Mouse (Mus musculus) C2C12 (cell line): ENCODE measurements around the gene Tmem40. TPM values are rescaled to one million over a fixed set of nuclear protein-coding genes. Genes with fewer than 3 reads are reported as not detected.

Source experiments
- H3K27me3 ChIP-seq: one replicate; pipeline ENCODE4 v1.6.1; 2011; ENCODE audit not compliant: control insufficient read depth, insufficient read depth, insufficient read length
- H3K36me3 ChIP-seq: one replicate; pipeline ENCODE4 v1.6.1; 2011; ENCODE audit not compliant: control insufficient read depth, insufficient read depth
- H3K4me3 ChIP-seq: one replicate; pipeline ENCODE4 v1.5.1; 2011; ENCODE audit warnings: mild to moderate bottlenecking, control low read depth; ENCODE audit not compliant: poor library complexity, insufficient read depth, severe bottlenecking
- H3K79me2 ChIP-seq: one replicate; pipeline ENCODE4 v1.6.1; 2011; ENCODE audit not compliant: control insufficient read depth, insufficient read depth
- H3K79me3 ChIP-seq: one replicate; pipeline ENCODE4 v1.6.1; 2011; ENCODE audit warnings: low read depth, control low read depth
- H3ac ChIP-seq: one replicate; pipeline ENCODE3; 2011; ENCODE audit warnings: low read depth; ENCODE audit not compliant: control insufficient read depth, insufficient read length
- CEBPB ChIP-seq: IDR thresholded peaks from one replicate; pipeline ENCODE4 v1.6.1; 2011; ENCODE audit warnings: low read depth, mild to moderate bottlenecking, control low read depth, moderate library complexity
- CTCF ChIP-seq: IDR thresholded peaks from one replicate; pipeline ENCODE4 v1.5.1; 2011; ENCODE audit not compliant: control insufficient read depth, insufficient read depth, insufficient read length
- FOSL1 ChIP-seq: IDR thresholded peaks from one replicate; pipeline ENCODE4 v1.8.0; 2011; ENCODE audit warnings: mild to moderate bottlenecking, low read length; ENCODE audit not compliant: poor library complexity, insufficient read depth, severe bottlenecking
- MAX ChIP-seq: IDR thresholded peaks from one replicate; pipeline ENCODE4 v1.6.1; 2011; ENCODE audit warnings: mild to moderate bottlenecking, control low read depth
- MYOD1 ChIP-seq: IDR thresholded peaks from one replicate; pipeline ENCODE4 v1.6.1; 2011; ENCODE audit warnings: low read depth; ENCODE audit not compliant: control insufficient read depth, insufficient read length
- MYOG ChIP-seq: IDR thresholded peaks from one replicate; pipeline ENCODE4 v1.6.1; 2011; ENCODE audit not compliant: control insufficient read depth, insufficient read length; ENCODE audit errors: extremely low read depth
- USF1 ChIP-seq: IDR thresholded peaks from one replicate; pipeline ENCODE4 v1.6.1; 2011; ENCODE audit warnings: low read depth, mild to moderate bottlenecking, control low read depth, moderate library complexity
- polyA plus RNA-seq: library from polyadenylated mRNA; unstranded; fragments of >200 nt; fragmentation: generic; extraction: Trizol; gene quantifications from one replicate; pipeline ENCODE4 v1.2.1, GENCODE M21; 2012; ENCODE audit warnings: missing spikeins

Gene Tmem40
- polyA plus RNA-seq, 1 experiment = not detected

- no peaks in the 10 kb centered on the region for H3K36me3 ChIP-seq
- H3K27me3 ChIP-seq = no peaks in the 10 kb centered on the region
- H3K79me2 ChIP-seq = no peaks in the 10 kb centered on the region
- H3K4me3 ChIP-seq = no peak overlapping the region
- H3K79me3 ChIP-seq = no peaks in the 10 kb centered on the region
- TF ChIP-seq USF1 = no peak
- no peak for TF ChIP-seq MAX
- TF ChIP-seq CTCF = no peak
- no peak for TF ChIP-seq FOSL1
- no peak for TF ChIP-seq MYOG
- no peak for TF ChIP-seq CEBPB
- TF ChIP-seq MYOD1 = no peak
- H3ac ChIP-seq = no peak overlapping the region
Measured at GRCm38 (mm10) chr6:115701302-115701701, 60.9 kb downstream of the Tmem40 start.

GRCm38 (mm10) chr6:115700778-115701177, 61.4 kb downstream of the Tmem40 start:
- Histone ChIP-seq H3K79me3 (no peaks in the 10 kb centered on the region), H3ac (no peak overlapping the region), H3K36me3 (no peaks in the 10 kb centered on the region), H3K79me2 (no peaks in the 10 kb centered on the region), H3K4me3 (no peak overlapping the region), H3K27me3 (no peaks in the 10 kb centered on the region)
- TF ChIP-seq MYOD1 (no peak), MYOG (no peak), USF1 (no peak), CEBPB (no peak)

GRCm38 (mm10) chr6:115698699-115699098, 63.5 kb downstream of the Tmem40 start:
- H3K36me3 ChIP-seq = no peaks in the 10 kb centered on the region
- H3K4me3 ChIP-seq = no peak overlapping the region
- TF ChIP-seq MYOG (no peak), MAX (no peak), FOSL1 (no peak), MYOD1 (no peak), CEBPB (no peak), USF1 (no peak), CTCF (no peak)
- no peak overlapping the region for H3ac ChIP-seq
- H3K79me3 ChIP-seq = no peaks in the 10 kb centered on the region
- H3K27me3 ChIP-seq = no peaks in the 10 kb centered on the region
- H3K79me2 ChIP-seq = no peaks in the 10 kb centered on the region

GRCm38 (mm10) chr6:115697739-115698558, 64.3 kb downstream of the Tmem40 start:
- Histone ChIP-seq H3K36me3 (no peaks in the 10 kb centered on the region), H3K79me3 (no peaks in the 10 kb centered on the region), H3K79me2 (no peaks in the 10 kb centered on the region), H3K4me3 (no peak overlapping the region), H3ac (no peak overlapping the region), H3K27me3 (no peaks in the 10 kb centered on the region)
- TF ChIP-seq USF1 = no peak
- TF ChIP-seq CEBPB = no peak
- TF ChIP-seq FOSL1 = no peak
- no peak for TF ChIP-seq MYOG
- no peak for TF ChIP-seq CTCF
- TF ChIP-seq MAX = no peak

GRCm38 (mm10) chr6:115696707-115697215, 65.4 kb downstream of the Tmem40 start:
- Histone ChIP-seq H3ac (no peak overlapping the region), H3K27me3 (no peaks in the 10 kb centered on the region), H3K79me2 (no peaks in the 10 kb centered on the region), H3K36me3 (no peaks in the 10 kb centered on the region), H3K4me3 (no peak overlapping the region), H3K79me3 (no peaks in the 10 kb centered on the region)
- no peak for TF ChIP-seq FOSL1
- no peak for TF ChIP-seq MYOD1
- no peak for TF ChIP-seq USF1
- TF ChIP-seq CEBPB = no peak
- TF ChIP-seq MAX = no peak
- TF ChIP-seq CTCF = no peak
- TF ChIP-seq MYOG = no peak

GRCm38 (mm10) chr6:115695124-115695523, 67.1 kb downstream of the Tmem40 start:
- no peaks in the 10 kb centered on the region for H3K79me2 ChIP-seq
- no peak overlapping the region for H3K4me3 ChIP-seq
- no peaks in the 10 kb centered on the region for H3K27me3 ChIP-seq
- H3ac ChIP-seq = no peak overlapping the region
- no peaks in the 10 kb centered on the region for H3K79me3 ChIP-seq
- TF ChIP-seq MYOD1 = no peak
- no peak for TF ChIP-seq FOSL1
- TF ChIP-seq CTCF = no peak
- no peak for TF ChIP-seq CEBPB
- TF ChIP-seq MAX = no peak
- no peak for TF ChIP-seq MYOG
- TF ChIP-seq USF1 = no peak
- no peaks in the 10 kb centered on the region for H3K36me3 ChIP-seq
